Mouse (Mus musculus): Measurements from ENCODE around the gene 2010300C02Rik. TPM values are rescaled to one million over a fixed set of nuclear protein-coding genes. Genes with fewer than 3 reads are reported as not detected.
A peak's percentile ranks its signal among the peaks of the same experiment; 100 is the strongest.
"Not testable (repeated sequence)": the region's sequence is repeated elsewhere in the genome, so short reads cannot be mapped to it uniquely, and the experiment has no call there.

Gene 2010300C02Rik
- total RNA-seq, 1 experiment from 2014 or later = 0.12 TPM

GRCm38 (mm10) chr1:37717415-37718195 lies 2.3 kb downstream of the 2010300C02Rik start:
- ATAC-seq (ENCODE audit: extremely low read depth, insufficient number of reproducible peaks, low FRiP score, poor library complexity, severe bottlenecking) = no peak

- not testable (repeated sequence) for ATAC-seq (ENCODE audit: extremely low read depth, insufficient number of reproducible peaks, low FRiP score, poor library complexity, severe bottlenecking)
Observed at GRCm38 (mm10) chr1:37712357-37712737, 7.5 kb downstream of the 2010300C02Rik start.

GRCm38 (mm10) chr1:37711596-37712356 lies 8.1 kb downstream of the 2010300C02Rik start:
- ATAC-seq (ENCODE audit: extremely low read depth, insufficient number of reproducible peaks, low FRiP score, poor library complexity, severe bottlenecking) = no peak

- no peak for ATAC-seq (ENCODE audit: extremely low read depth, insufficient number of reproducible peaks, low FRiP score, poor library complexity, severe bottlenecking)
Observed at GRCm38 (mm10) chr1:37711082-37711481, 8.8 kb downstream of the 2010300C02Rik start.

GRCm38 (mm10) chr1:37709736-37710135 lies 10.1 kb downstream of the 2010300C02Rik start:
- ATAC-seq (ENCODE audit: extremely low read depth, insufficient number of reproducible peaks, low FRiP score, poor library complexity, severe bottlenecking) = no peak

- ATAC-seq (ENCODE audit: extremely low read depth, insufficient number of reproducible peaks, low FRiP score, poor library complexity, severe bottlenecking) = no peak
Observed at GRCm38 (mm10) chr1:37708270-37708955, 11.5 kb downstream of the 2010300C02Rik start.

GRCm38 (mm10) chr1:37702326-37702725 lies 17.6 kb downstream of the 2010300C02Rik start:
- ATAC-seq (ENCODE audit: extremely low read depth, insufficient number of reproducible peaks, low FRiP score, poor library complexity, severe bottlenecking) = no peak

GRCm38 (mm10) chr1:37698852-37699439 lies 20.9 kb downstream of the 2010300C02Rik start:
- ATAC-seq (ENCODE audit: extremely low read depth, insufficient number of reproducible peaks, low FRiP score, poor library complexity, severe bottlenecking) = no peak

GRCm38 (mm10) chr1:37698186-37698839 lies 21.6 kb downstream of the 2010300C02Rik start:
- ATAC-seq (ENCODE audit: extremely low read depth, insufficient number of reproducible peaks, low FRiP score, poor library complexity, severe bottlenecking) = no peak

- no peak for ATAC-seq (ENCODE audit: extremely low read depth, insufficient number of reproducible peaks, low FRiP score, poor library complexity, severe bottlenecking)
Observed at GRCm38 (mm10) chr1:37696918-37697317, 23.0 kb downstream of the 2010300C02Rik start.

GRCm38 (mm10) chr1:37695732-37696131 lies 24.2 kb downstream of the 2010300C02Rik start:
- no peak for ATAC-seq (ENCODE audit: extremely low read depth, insufficient number of reproducible peaks, low FRiP score, poor library complexity, severe bottlenecking)

- no peak for ATAC-seq (ENCODE audit: extremely low read depth, insufficient number of reproducible peaks, low FRiP score, poor library complexity, severe bottlenecking)
Observed at GRCm38 (mm10) chr1:37694417-37694816, 25.5 kb downstream of the 2010300C02Rik start.

GRCm38 (mm10) chr1:37691179-37691578 lies 28.7 kb downstream of the 2010300C02Rik start:
- peak; percentile 31; the same call in 1 of the 2 replicates for ATAC-seq (ENCODE audit: extremely low read depth, insufficient number of reproducible peaks, low FRiP score, poor library complexity, severe bottlenecking)

GRCm38 (mm10) chr1:37690665-37691064 lies 29.2 kb downstream of the 2010300C02Rik start:
- no peak for ATAC-seq (ENCODE audit: extremely low read depth, insufficient number of reproducible peaks, low FRiP score, poor library complexity, severe bottlenecking)

- no peak for ATAC-seq (ENCODE audit: extremely low read depth, insufficient number of reproducible peaks, low FRiP score, poor library complexity, severe bottlenecking)
Observed at GRCm38 (mm10) chr1:37689730-37690129, 30.2 kb downstream of the 2010300C02Rik start.

- no peak for ATAC-seq (ENCODE audit: extremely low read depth, insufficient number of reproducible peaks, low FRiP score, poor library complexity, severe bottlenecking)
Observed at GRCm38 (mm10) chr1:37688351-37688750, 31.5 kb downstream of the 2010300C02Rik start.

GRCm38 (mm10) chr1:37687515-37687914 lies 32.4 kb downstream of the 2010300C02Rik start:
- ATAC-seq (ENCODE audit: extremely low read depth, insufficient number of reproducible peaks, low FRiP score, poor library complexity, severe bottlenecking) = no peak

- ATAC-seq (ENCODE audit: extremely low read depth, insufficient number of reproducible peaks, low FRiP score, poor library complexity, severe bottlenecking) = no peak
Observed at GRCm38 (mm10) chr1:37686953-37687441, 32.9 kb downstream of the 2010300C02Rik start.

Data from neutrophil, adult 5-6 weeks (primary cell).